Comparison of ENCODE assay signal across 8 mouse cellular contexts in the genomic region with DNA sequence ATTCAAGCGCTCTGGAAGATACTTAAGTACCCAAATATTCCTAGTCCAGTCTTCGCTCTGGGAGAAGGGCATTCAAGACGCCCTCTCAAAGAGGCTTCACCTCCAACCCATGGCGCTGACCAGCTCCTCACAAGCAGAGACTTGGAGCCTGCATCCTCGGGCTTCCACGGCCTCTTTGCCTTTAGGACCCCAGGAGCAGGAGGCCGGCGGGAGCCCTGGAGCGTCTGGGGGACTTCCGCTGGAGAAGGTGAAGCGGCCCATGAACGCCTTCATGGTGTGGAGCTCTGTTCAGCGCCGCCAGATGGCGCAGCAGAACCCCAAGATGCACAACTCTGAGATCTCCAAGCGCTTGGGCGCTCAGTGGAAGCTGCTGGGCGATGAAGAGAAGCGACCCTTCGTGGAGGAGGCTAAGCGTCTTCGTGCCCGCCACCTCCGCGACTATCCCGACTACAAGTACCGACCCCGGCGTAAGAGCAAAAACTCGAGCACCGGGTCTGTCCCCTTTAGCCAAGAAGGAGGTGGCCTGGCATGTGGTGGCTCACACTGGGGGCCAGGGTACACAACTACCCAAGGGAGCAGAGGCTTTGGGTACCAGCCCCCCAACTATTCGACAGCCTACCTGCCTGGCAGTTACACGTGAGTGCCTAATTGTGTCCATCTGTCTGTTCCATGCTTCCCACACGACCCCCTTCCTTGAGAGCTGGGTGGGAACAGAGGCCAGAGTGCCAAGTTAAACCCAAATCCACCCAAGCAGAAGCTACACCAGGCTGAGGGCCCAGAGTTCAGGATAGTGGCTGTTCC. TPM values are rescaled to one million over a fixed set of nuclear protein-coding genes. Genes with fewer than 3 reads are reported as not detected.
DNase-seq lines count a peak whose midpoint lies in the region; ATAC-seq and TF ChIP-seq lines count a peak whose summit lies in the region.

A gene (plus strand): TSS at position 51 of the 801 bp plus-strand sequence.

- no peaks in the 10 kb centered on the region for H3K9me3 ChIP-seq in intestine, embryonic 16.5 days (ENCODE audit: control insufficient read depth, low read length)
- H3K9me3 ChIP-seq in midbrain, embryonic 16.5 days (replicated peaks; ENCODE audit: control insufficient read depth, low read length, poor library complexity, severe bottlenecking) = no peaks in the 10 kb centered on the region

- 58% methylated on average over 34 of the region's 34 CpGs for WGBS in spleen, adult 2 months
- 25% methylated on average over 34 of the region's 34 CpGs for WGBS in intestine, embryonic 16.5 days
- 23% methylated on average over 34 of the region's 34 CpGs for WGBS in midbrain, embryonic 16.5 days

- peaks cover 40% of the 10 kb centered on the region for H3K36me3 ChIP-seq in spleen, adult 2 months (ENCODE audit: control insufficient read depth, insufficient read depth, low read length)
- peaks cover 28% of the 10 kb centered on the region for H3K36me3 ChIP-seq in intestine, embryonic 16.5 days (ENCODE audit: control insufficient read depth, insufficient read depth, low read length)
- peaks cover 37% of the 10 kb centered on the region for H3K36me3 ChIP-seq in midbrain, embryonic 16.5 days (ENCODE audit: control insufficient read depth, insufficient read depth, low read length)
- peaks cover 11% of the 10 kb centered on the region for H3K36me3 ChIP-seq in testis, adult 2 months (ENCODE audit: control insufficient read depth, insufficient read depth, low read length)

- DNase-seq in spleen, adult 2 months (ENCODE audit: low read depth in 1 of 2, low spot score in 2 of 2) = no peak
- no peak for DNase-seq in spleen, postnatal 36 days (ENCODE audit: low spot score in 2 of 2)
- DNase-seq in embryo, embryonic 10 days (ENCODE audit: low spot score) = peak; percentile 87
- DNase-seq in gastrocnemius, postnatal 36 days = peak; percentile 39 to 54
- DNase-seq in liver = peak; percentile 73

- no peaks in the 10 kb centered on the region for H3K27me3 ChIP-seq in spleen, adult 2 months (ENCODE audit: control insufficient read depth, insufficient read depth, low read length)
- no peaks in the 10 kb centered on the region for H3K27me3 ChIP-seq in intestine, embryonic 16.5 days (replicated peaks; ENCODE audit: control insufficient read depth, insufficient read depth, low read length)
- H3K27me3 ChIP-seq in midbrain, embryonic 16.5 days (ENCODE audit: control insufficient read depth, insufficient read depth, low read depth, low read length) = no peaks in the 10 kb centered on the region
- H3K27me3 ChIP-seq in testis, adult 2 months (ENCODE audit: control insufficient read depth, insufficient read depth, low read length) = no peaks in the 10 kb centered on the region

- 0 out of 2 replicates have a peak within 1 kb of the TSS, but pooled peaks have one; percentile 24 for H3K9ac ChIP-seq in intestine, embryonic 16.5 days (ENCODE audit: low read depth, low read length)
- H3K9ac ChIP-seq in midbrain, embryonic 16.5 days (ENCODE audit: low read depth, low read length) = 0 out of 2 replicates have a peak within 1 kb of the TSS, but pooled peaks have one; percentile 20

- intact Hi-C loops in gastrocnemius, postnatal 36 days (cut with DNase I) = loop anchor here (2.0 to 10.0 kb wide), 2 partner anchors 25 to 219 kb away; a partner anchor contains a TSS

- 0 out of 2 replicates have a peak within 1 kb of the TSS, but pooled peaks have one; percentile 9 for H3K27ac ChIP-seq in spleen, adult 2 months (ENCODE audit: insufficient read depth, low read length)
- no peak within 1 kb of the TSS; the same call in none of the 2 replicates for H3K27ac ChIP-seq in intestine, embryonic 16.5 days (ENCODE audit: low read length)
- H3K27ac ChIP-seq in midbrain, embryonic 16.5 days (ENCODE audit: low read length) = no peak within 1 kb of the TSS
- H3K27ac ChIP-seq in testis, adult 2 months (ENCODE audit: control insufficient read depth, insufficient read depth, low read depth, low read length) = peak within 1 kb of the TSS; percentile 27; the same call in 1 of the 2 replicates

- no peaks in the 10 kb centered on the region for H3K4me1 ChIP-seq in spleen, adult 2 months (ENCODE audit: control insufficient read depth, insufficient read depth, insufficient read length)
- H3K4me1 ChIP-seq in intestine, embryonic 16.5 days (ENCODE audit: control insufficient read depth, insufficient read depth, low read length) = peaks cover 12% of the 10 kb centered on the region
- peaks cover 6% of the 10 kb centered on the region; the same call in 1 of the 2 replicates for H3K4me1 ChIP-seq in midbrain, embryonic 16.5 days (ENCODE audit: control insufficient read depth, insufficient read depth, low read length)
- peaks cover 18% of the 10 kb centered on the region for H3K4me1 ChIP-seq in testis, adult 2 months (ENCODE audit: control insufficient read depth, insufficient read depth, low read length)

- no peak for TF ChIP-seq POLR2A in spleen, adult 2 months (IDR thresholded peaks at IDR 0.05; ENCODE audit: low read depth, low read length)
- TF ChIP-seq POLR2A in testis, adult 2 months (IDR thresholded peaks at IDR 0.05; ENCODE audit: control insufficient read depth, low read depth, low read length) = no peak

- H3K4me3 ChIP-seq in spleen, adult 2 months (ENCODE audit: extremely low read depth, insufficient read depth, insufficient read length) = no peak within 1 kb of the TSS
- H3K4me3 ChIP-seq in intestine, embryonic 16.5 days (ENCODE audit: low read length) = no peak within 1 kb of the TSS
- H3K4me3 ChIP-seq in midbrain, embryonic 16.5 days (ENCODE audit: low read depth, low read length) = no peak within 1 kb of the TSS; the same call in 1 of the 2 replicates
- H3K4me3 ChIP-seq in testis, adult 2 months (ENCODE audit: control insufficient read depth, low read depth, low read length) = peak within 1 kb of the TSS; percentile 21

- peak; percentile 47; the same call in 1 of the 2 replicates for TF ChIP-seq CTCF in spleen, adult 2 months (IDR thresholded peaks at IDR 0.05; ENCODE audit: extremely low read depth, insufficient read depth, insufficient read length, insufficient replicate concordance)
- TF ChIP-seq CTCF in testis, adult 2 months (IDR thresholded peaks at IDR 0.05; ENCODE audit: control insufficient read depth, insufficient read depth, insufficient replicate concordance, low read depth, low read length) = peak; percentile 51; the same call in 1 of the 2 replicates

- H3K4me2 ChIP-seq in intestine, embryonic 16.5 days (ENCODE audit: low read depth, low read length) = no peak within 1 kb of the TSS
- H3K4me2 ChIP-seq in midbrain, embryonic 16.5 days (ENCODE audit: low read length) = no peak within 1 kb of the TSS

- ATAC-seq in intestine, embryonic 16.5 days = peak; percentile 68
- ATAC-seq in midbrain, embryonic 16.5 days = peak; percentile 52; the same call in 1 of the 2 replicates

RNA-seq across cellular contexts. Expression of the gene that starts here (rescaled TPM):
- 0.09 and 0.35 TPM in 2 replicates for polyA plus RNA-seq in spleen, adult 2 months (2012; rRNA removed)
- not detected for total RNA-seq in gastrocnemius, postnatal 36 days (2021)
- polyA plus RNA-seq in intestine, embryonic 16.5 days (2015; fragmentation: Nextera tagmentation; extraction: Ambion mirVana) = not detected in 2 replicates
- not detected in 2 replicates for polyA plus RNA-seq in midbrain, embryonic 16.5 days (2015; fragmentation: Nextera tagmentation; extraction: Ambion mirVana)
- 0.25 and 0.38 TPM in 2 replicates for polyA plus RNA-seq in testis, adult 2 months (2012; rRNA removed)

Comparison
In these comparisons a context has a peak if more than half of its experiments do, and no peak if none do; other contexts are left out.
1. Peak in DNase-seq in gastrocnemius, postnatal 36 days; RNA of the gene not detected or under 1 TPM.
2. Peak in ATAC-seq and H3K9ac ChIP-seq in intestine, embryonic 16.5 days; RNA of the gene not detected or under 1 TPM.
3. Peak in ATAC-seq and H3K9ac ChIP-seq in midbrain, embryonic 16.5 days; RNA of the gene not detected or under 1 TPM.
4. DNase-seq: peak in embryo, embryonic 10 days (single experiment) and liver (single experiment); none in spleen, adult 2 months (0 of 2) and spleen, postnatal 36 days (0 of 2).
5. H3K27ac ChIP-seq: peak in spleen, adult 2 months (single experiment) and testis, adult 2 months (single experiment); none in intestine, embryonic 16.5 days (single experiment) and midbrain, embryonic 16.5 days (single experiment).